Mouse (Mus musculus): ENCODE data around the gene Usp37.

DNA sequence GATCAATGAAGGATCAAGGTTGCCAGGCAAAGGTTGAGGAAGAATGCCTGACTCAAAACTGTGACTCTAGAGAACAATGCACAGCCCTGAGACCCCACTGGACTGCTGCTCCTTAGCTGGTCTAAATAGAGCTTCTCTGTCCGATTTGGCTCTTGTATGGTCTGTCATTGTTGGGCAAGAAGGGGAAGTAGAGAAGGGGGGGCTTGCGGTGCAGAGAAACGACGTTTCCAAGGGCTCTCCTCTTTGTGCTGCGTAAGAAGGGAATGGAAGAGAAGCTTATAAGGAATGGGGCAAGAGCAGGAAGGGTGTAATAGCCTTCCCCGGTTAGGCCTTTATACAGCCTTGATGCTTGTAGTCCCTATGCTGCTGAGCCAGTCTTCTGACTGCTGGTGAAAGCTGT is 21.8 kb upstream of the Usp37 start:
- TF ChIP-seq EP300 (optimal IDR thresholded peaks at IDR 0.05) (no peak), CTCF (IDR thresholded peaks at IDR 0.05; ENCODE audit: low read depth) (no peak)

Data from stomach, postnatal 0 days (tissue).